Mouse (Mus musculus) forebrain, embryonic 15.5 days (tissue): ENCODE measurements at regions not wholly inside any gene's neighbourhood (a gene's known extent, or its start where the extent isn't known, plus 50 kb on each side); places are given as distances from the start of the nearest gene placed in this dataset.

Source experiments
- ATAC-seq: fragments of 200-750 bp; cut with Nextera tagmentation; replicated peaks from 2 replicates; pipeline ENCODE4 v1.8.0; 2017; ENCODE audit warnings: mild to moderate bottlenecking, moderate TSS enrichment, moderate library complexity
- H3K27ac ChIP-seq: fragments of 300-500 bp; sonication (generic); replicated peaks from 2 replicates; pipeline ENCODE4 v1.5.1; 2015; ENCODE audit warnings: mild to moderate bottlenecking, inconsistent platforms
- H3K27me3 ChIP-seq: fragments of 300-500 bp; sonication (generic); 2 replicates; pipeline ENCODE4 v1.6.1; 2015; ENCODE audit warnings: inconsistent platforms
- H3K36me3 ChIP-seq: fragments of 300-500 bp; sonication (generic); 2 replicates; pipeline ENCODE4 v1.6.1; 2015; ENCODE audit warnings: mild to moderate bottlenecking, inconsistent platforms
- H3K4me1 ChIP-seq: fragments of 300-500 bp; sonication (generic); 2 replicates; pipeline ENCODE4 v1.6.1; 2015; ENCODE audit warnings: inconsistent platforms
- H3K4me2 ChIP-seq: fragments of 300-500 bp; sonication (generic); replicated peaks from 2 replicates; pipeline ENCODE4 v1.6.1; 2015; ENCODE audit warnings: mild to moderate bottlenecking, inconsistent platforms
- H3K4me3 ChIP-seq: fragments of 300-500 bp; sonication (generic); 2 replicates; pipeline ENCODE4 v1.5.1; 2015; ENCODE audit warnings: mild to moderate bottlenecking, inconsistent platforms
- H3K9ac ChIP-seq: fragments of 300-500 bp; sonication (generic); replicated peaks from 2 replicates; pipeline ENCODE4 v1.6.1; 2015; ENCODE audit warnings: mild to moderate bottlenecking, inconsistent platforms
- H3K9me3 ChIP-seq: fragments of 300-500 bp; sonication (generic); 2 replicates; pipeline ENCODE4 v1.6.1; 2016; ENCODE audit warnings: inconsistent platforms
- WGBS: fragments of 180-500 bp; shearing (Covaris S2); methylation state at CpG from one replicate; pipeline ENCODE4 v1.1.7; 2015; ENCODE audit warnings: mixed read lengths; 5-methylcytosine and 5-hydroxymethylcytosine counted together

DNA sequence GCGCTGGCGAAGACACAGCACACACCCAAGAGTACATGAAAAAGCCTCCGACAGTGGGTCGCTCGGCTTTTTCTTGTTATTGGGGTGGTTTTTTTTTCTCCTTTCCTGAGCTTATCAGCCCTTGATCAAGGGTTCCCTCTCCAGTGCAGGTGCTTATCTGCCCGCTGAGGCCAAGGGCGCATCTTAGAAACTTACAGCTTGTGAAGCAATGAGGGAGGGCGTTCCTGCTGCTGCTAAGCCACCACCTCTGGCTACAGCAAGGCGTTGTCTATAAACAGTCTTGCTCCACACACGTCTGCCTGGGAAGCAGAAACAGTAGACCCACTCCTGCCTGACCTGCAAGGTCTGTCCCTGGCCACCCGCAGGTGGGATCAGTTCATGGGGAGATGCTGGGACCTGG lies 240.9 kb downstream of the 3110018I06Rik start:
- H3K9ac ChIP-seq: no peak overlapping the region
- no peaks in the 10 kb centered on the region for H3K36me3 ChIP-seq
- H3K9me3 ChIP-seq: no peaks in the 10 kb centered on the region
- H3K27me3 ChIP-seq: no peaks in the 10 kb centered on the region
- no peak overlapping the region for H3K27ac ChIP-seq
- ATAC-seq: no peak
- 90% methylated on average over 11 of the region's 11 CpGs for WGBS
- no peak overlapping the region for H3K4me2 ChIP-seq
- no peaks in the 10 kb centered on the region for H3K4me1 ChIP-seq
- H3K4me3 ChIP-seq: no peak overlapping the region

DNA sequence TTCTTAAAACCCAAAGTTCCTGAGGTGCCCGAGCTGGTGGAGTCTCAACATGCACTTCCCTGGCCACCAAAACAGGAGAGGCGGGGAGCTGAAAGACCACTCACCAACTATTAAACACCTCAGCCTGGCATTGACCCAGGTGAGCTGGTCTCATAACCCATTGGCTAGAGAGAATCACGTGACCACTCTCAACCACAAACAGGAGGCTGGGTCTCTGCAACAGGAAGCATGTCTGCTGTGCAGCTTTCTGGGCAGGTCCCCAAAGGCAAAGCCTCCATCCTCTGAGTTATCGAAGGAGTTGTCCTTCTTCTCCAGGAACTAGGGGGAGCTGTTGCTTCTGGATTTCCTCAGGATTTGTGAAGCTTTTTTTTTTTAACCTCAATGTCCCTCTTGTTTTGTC lies 242.5 kb downstream of the 3110018I06Rik start:
- no peak for ATAC-seq
- no peaks in the 10 kb centered on the region for H3K36me3 ChIP-seq
- H3K9me3 ChIP-seq: no peaks in the 10 kb centered on the region
- H3K27ac ChIP-seq: no peak overlapping the region
- no peaks in the 10 kb centered on the region for H3K27me3 ChIP-seq
- WGBS: 79% methylated on average over 4 of the region's 4 CpGs
- H3K4me1 ChIP-seq: no peaks in the 10 kb centered on the region
- H3K9ac ChIP-seq: no peak overlapping the region
- H3K4me3 ChIP-seq: no peak overlapping the region
- no peak overlapping the region for H3K4me2 ChIP-seq

DNA sequence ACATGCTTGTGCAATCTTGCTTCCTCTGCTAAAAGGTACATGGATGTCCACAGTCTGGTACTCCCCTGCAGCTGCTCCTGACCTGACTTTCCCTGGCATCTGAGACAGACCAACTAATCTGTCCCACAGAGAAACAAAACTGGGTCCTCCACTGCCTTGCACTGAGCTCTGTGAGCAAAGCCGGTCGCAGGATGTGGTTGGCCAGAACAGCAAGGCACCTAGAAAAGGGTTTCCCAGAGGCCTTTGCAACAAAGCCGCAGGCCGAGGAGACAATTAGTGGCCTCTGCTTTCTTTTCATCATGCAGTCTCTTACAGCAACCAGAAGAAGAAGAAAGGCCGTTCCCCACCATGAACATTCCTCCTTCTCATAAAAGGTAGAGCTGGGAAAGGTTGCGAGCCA lies 246.1 kb downstream of the 3110018I06Rik start:
- ATAC-seq: no peak
- 86% methylated on average over 6 of the region's 6 CpGs for WGBS
- Histone ChIP-seq H3K27me3 (no peaks in the 10 kb centered on the region), H3K4me2 (no peak overlapping the region), H3K36me3 (no peaks in the 10 kb centered on the region), H3K9me3 (no peaks in the 10 kb centered on the region), H3K4me1 (no peaks in the 10 kb centered on the region), H3K27ac (no peak overlapping the region), H3K4me3 (no peak overlapping the region), H3K9ac (no peak overlapping the region)

DNA sequence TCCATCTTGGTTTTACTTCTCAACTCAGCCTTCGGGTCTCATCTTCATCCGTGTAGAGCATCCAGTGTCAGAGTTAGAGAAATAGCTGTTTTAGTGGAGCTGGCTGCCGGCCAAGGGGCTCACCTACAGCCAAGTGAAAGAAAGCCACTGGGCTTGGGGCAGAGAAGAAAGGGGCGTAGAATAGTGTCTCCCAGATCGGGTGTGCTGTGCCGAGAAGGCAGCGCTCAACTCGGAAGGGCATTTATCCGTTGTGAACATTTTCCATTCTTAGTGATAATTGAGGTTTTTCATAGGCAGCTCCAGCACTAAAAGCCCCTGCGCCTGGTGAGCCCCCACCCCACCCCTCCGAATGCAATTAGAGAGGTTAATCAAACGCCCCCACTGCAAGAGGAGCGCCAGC lies 254.2 kb downstream of the 3110018I06Rik start:
- 17% methylated on average over 13 of the region's 13 CpGs for WGBS
- peak overlapping the region; percentile 2; the same call in 1 of the 2 replicates for H3K4me2 ChIP-seq

DNA sequence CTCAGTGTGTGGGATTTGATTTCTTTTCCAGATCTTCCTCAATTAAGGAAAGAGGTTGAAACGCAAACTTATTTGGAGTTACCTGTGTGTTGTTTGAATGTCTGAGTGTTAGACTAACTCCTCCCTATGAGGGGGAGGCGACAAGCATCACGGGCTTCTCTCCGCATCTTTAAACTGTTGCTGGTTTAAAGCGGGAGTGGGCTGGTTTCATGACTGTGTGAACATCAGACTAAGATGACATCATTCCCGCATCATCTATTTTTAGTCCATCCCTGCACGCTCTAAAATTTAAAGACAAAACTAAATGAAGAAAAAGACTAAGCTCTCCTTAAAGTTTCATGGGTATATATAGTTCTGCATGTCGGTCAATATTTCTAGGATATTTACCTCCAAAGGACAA lies 256.4 kb downstream of the 3110018I06Rik start:
- Histone ChIP-seq H3K27me3 (no peaks in the 10 kb centered on the region), H3K36me3 (no peaks in the 10 kb centered on the region), H3K27ac (no peak overlapping the region), H3K4me2 (no peak overlapping the region), H3K4me3 (no peak overlapping the region), H3K9me3 (no peaks in the 10 kb centered on the region), H3K4me1 (peaks cover 12% of the 10 kb centered on the region; the same call in 1 of the 2 replicates), H3K9ac (no peak overlapping the region)
- 91% methylated on average over 8 of the region's 8 CpGs for WGBS
- ATAC-seq: no peak

More for the DNA sequence above, 254.2 kb downstream of the 3110018I06Rik start:
- no peak for ATAC-seq
- no peak overlapping the region for H3K4me3 ChIP-seq
- no peaks in the 10 kb centered on the region for H3K27me3 ChIP-seq
- H3K4me1 ChIP-seq: peaks cover 12% of the 10 kb centered on the region; the same call in 1 of the 2 replicates
- no peak overlapping the region for H3K9ac ChIP-seq
- no peaks in the 10 kb centered on the region for H3K36me3 ChIP-seq
- no peaks in the 10 kb centered on the region for H3K9me3 ChIP-seq
- H3K27ac ChIP-seq: no peak overlapping the region

DNA sequence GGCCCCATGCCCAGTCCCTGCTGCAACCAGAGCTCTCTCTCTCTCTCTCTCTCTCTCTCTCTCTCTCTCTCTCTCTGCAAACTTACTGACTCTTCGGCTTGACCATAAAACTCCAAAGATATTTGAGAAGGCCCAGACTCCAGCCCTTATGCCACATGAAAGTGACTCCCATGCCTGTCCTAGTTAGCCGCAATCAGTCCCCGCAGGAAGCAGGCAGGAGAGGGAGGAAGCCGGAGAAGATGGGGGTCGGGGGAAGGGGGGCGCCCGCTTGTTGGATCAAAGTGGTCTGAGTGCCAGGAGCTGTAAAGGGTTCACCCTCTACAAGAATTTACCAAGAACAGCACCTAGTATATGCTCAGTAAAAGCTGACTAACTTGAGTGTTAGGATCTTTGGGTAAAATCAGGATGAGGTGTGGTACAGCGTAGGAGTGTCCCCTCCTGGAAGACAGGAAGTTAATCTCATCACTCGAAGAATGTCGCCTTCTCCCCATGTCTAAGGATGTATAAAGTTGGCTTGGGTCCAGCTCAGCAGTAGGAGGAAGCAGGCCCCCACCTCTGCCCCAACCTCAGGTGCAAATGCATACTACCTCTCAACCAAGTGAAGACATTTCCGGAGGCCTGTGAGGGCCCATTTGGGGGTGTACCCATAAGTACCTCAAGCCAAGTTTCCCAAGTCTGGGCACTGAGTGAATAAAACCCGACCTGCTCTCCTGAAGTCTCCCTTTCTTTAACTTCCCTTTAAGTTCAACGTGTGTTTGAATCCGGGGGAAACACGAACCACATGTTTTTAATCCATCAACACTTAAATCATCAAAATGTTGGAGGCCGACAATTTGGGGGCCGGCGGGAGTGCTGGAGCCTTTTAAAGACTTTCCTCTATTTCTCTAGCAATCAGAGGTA lies 254.7 kb downstream of the Bcl11b start:
- no peak for ATAC-seq
- peaks cover 9% of the 10 kb centered on the region for H3K4me1 ChIP-seq
- 86% methylated on average over 18 of the region's 18 CpGs for WGBS
- H3K27me3 ChIP-seq: no peaks in the 10 kb centered on the region
- H3K4me2 ChIP-seq: no peak overlapping the region
- no peaks in the 10 kb centered on the region for H3K9me3 ChIP-seq
- no peak overlapping the region for H3K9ac ChIP-seq
- no peak overlapping the region for H3K4me3 ChIP-seq
- no peak overlapping the region for H3K27ac ChIP-seq
- H3K36me3 ChIP-seq: no peaks in the 10 kb centered on the region

DNA sequence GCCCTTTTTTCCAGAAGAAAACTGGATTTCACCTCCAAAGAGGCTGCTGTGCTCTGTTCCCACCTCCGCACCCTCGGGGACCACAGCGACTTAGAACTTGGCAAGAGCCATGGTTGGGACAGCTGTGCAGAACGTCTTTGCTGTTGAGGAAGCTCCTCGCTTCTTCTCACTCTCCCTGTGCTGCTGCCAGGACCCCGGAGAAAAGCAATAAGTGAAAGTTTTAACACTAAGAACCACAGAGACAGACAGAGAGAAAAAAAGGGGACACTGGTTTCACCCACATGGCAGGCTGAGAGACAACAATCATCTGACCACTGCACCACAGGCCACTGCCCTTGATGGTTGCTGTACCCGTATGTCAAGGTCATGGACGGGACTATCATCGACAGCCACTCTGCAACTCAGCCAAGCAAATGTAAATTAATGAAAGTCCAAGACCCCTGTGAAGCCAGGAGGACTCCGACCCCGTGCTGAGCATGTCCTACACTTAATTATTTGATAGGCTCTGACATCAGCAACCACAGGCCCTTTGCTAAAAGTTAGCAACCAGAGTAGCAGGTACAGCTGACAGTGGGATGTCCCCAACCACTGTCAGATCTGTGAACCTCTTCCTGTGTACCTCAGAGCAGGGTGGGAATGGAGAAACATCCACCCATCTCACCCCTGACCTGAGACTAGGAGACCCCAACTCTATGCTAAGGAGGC lies 253.9 kb downstream of the Bcl11b start:
- H3K27ac ChIP-seq: no peak overlapping the region
- H3K9ac ChIP-seq: no peak overlapping the region
- WGBS: 82% methylated on average over 11 of the region's 11 CpGs
- H3K36me3 ChIP-seq: no peaks in the 10 kb centered on the region
- H3K27me3 ChIP-seq: no peaks in the 10 kb centered on the region
- H3K9me3 ChIP-seq: no peaks in the 10 kb centered on the region
- peaks cover 9% of the 10 kb centered on the region for H3K4me1 ChIP-seq
- ATAC-seq: no peak
- no peak overlapping the region for H3K4me3 ChIP-seq
- no peak overlapping the region for H3K4me2 ChIP-seq

DNA sequence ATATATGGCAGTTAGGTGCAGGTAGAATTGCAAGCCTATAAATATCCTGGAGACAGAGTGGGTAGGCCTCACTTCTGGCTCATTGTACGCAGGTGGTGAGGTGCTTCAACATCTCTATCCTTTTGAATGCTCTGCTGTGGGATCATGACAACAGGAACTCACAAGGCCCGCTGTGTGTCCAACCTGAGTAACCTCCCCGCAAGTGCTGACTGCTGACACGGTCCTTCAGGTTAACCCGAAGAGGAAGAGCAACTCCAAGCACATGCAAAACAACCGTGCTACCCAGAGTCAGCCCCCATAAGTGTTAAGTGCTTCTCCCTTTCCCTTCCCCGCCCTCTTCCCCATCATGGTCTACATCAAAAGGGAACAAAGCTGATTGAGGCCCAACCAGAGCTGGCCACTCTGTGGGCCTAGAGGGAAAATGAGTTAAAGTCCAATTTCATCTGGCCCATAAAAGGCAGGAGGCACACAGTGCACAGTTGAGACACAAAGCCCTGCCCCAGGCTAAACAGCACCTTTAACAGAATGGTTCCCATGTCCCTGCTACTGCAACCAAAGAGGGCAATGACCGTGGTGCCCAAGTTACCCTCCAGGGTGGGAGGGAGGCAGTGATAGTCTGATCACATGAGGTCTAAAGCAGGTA lies 253.0 kb downstream of the Bcl11b start:
- WGBS: 92% methylated on average over 8 of the region's 8 CpGs
- H3K4me3 ChIP-seq: no peak overlapping the region
- H3K4me2 ChIP-seq: no peak overlapping the region
- no peaks in the 10 kb centered on the region for H3K36me3 ChIP-seq
- no peaks in the 10 kb centered on the region for H3K27me3 ChIP-seq
- no peak overlapping the region for H3K27ac ChIP-seq
- H3K9ac ChIP-seq: no peak overlapping the region
- peaks cover 9% of the 10 kb centered on the region for H3K4me1 ChIP-seq
- no peaks in the 10 kb centered on the region for H3K9me3 ChIP-seq
- no peak for ATAC-seq

DNA sequence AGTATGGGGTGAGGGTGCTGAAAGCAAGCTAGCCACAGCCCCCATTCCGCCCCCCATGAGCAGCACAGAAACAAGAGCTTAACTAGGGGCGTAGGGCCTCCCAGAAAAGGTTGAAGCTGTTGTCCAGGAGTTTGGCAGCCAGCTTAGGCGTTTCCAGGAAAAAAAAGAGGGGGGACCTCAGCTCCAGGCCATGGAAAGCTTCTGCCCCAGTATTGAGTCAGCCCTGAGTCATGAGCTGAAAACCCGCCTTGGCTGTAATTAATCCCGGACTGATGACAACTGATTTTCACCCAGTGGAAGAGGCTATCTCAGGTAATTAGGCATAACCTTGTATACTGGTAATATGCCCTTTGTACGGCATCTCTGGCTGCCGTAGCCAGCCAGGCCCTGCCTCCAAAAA lies 251.3 kb downstream of the Bcl11b start:
- peaks cover 9% of the 10 kb centered on the region for H3K4me1 ChIP-seq
- H3K9me3 ChIP-seq: no peaks in the 10 kb centered on the region
- H3K4me2 ChIP-seq: no peak overlapping the region
- no peak overlapping the region for H3K4me3 ChIP-seq
- ATAC-seq: no peak
- 41% methylated on average over 7 of the region's 7 CpGs for WGBS
- H3K9ac ChIP-seq: no peak overlapping the region
- H3K27ac ChIP-seq: no peak overlapping the region
- no peaks in the 10 kb centered on the region for H3K27me3 ChIP-seq
- H3K36me3 ChIP-seq: no peaks in the 10 kb centered on the region

DNA sequence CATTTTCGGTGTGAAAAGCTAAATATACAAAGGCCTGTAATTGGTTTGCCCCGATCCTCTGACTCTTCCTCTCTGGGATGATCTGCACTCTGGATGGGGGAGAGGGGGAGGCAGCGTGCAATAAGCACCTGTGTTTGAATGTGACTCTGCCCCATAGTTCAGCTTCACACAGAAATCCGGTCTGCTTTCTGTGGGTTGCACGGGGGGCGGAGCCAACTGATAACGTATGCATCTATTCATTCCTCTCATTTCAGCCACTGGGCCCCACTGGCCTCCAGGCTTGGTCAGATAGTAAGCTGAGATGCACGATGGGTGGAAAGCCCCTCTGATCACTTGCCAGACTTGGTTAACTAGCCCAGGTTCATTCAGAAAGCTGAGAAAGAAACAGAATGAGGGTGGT lies 250.8 kb downstream of the Bcl11b start:
- Histone ChIP-seq H3K9ac (no peak overlapping the region), H3K4me1 (peaks cover 10% of the 10 kb centered on the region), H3K36me3 (no peaks in the 10 kb centered on the region), H3K27me3 (no peaks in the 10 kb centered on the region), H3K4me2 (no peak overlapping the region), H3K9me3 (no peaks in the 10 kb centered on the region), H3K4me3 (no peak overlapping the region), H3K27ac (no peak overlapping the region)
- WGBS: 11% methylated on average over 8 of the region's 8 CpGs
- ATAC-seq: no peak

DNA sequence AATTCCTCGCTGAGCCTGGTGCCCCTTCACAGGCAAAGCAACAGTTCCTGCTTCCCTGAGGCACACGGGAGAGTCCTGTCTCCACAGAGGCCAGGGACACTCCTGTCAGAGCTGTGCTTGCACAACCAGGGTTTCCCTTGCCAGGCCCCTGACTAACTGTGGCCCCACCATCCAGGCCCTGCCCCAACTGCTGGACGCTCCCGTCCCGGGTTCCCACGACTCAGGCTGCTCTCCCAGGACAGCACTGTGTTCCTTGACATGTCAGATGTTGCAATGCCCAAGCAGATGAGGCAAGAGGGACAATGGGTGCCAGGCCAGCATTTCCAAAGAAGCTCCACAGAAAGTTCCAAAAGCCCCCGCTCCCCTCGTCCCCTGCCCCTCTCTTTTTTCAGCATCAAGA lies 250.4 kb downstream of the Bcl11b start:
- H3K27me3 ChIP-seq: no peaks in the 10 kb centered on the region
- peaks cover 14% of the 10 kb centered on the region for H3K4me1 ChIP-seq
- H3K4me3 ChIP-seq: no peak overlapping the region
- no peak overlapping the region for H3K27ac ChIP-seq
- H3K4me2 ChIP-seq: no peak overlapping the region
- no peaks in the 10 kb centered on the region for H3K36me3 ChIP-seq
- H3K9ac ChIP-seq: no peak overlapping the region
- 41% methylated on average over 8 of the region's 8 CpGs for WGBS
- H3K9me3 ChIP-seq: no peaks in the 10 kb centered on the region
- no peak for ATAC-seq

DNA sequence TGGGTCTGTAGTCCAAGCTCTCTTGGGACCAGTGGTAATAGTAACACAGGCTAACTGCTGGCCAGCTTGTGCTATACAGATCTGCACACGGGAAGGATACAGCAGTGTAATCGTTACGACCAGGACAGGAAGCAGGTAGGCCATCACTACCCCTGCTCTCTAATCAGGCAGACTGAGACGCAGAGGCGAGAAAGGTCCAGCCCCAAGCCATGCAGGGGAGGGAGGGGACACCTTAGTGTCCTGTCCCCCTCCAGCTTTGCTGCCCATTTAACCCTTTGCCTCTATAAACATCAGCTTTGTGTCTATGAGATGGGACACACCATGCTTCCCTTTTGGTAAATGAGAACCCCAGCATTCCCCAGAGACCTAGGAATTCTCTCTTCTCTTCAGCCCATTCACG lies 249.9 kb downstream of the Bcl11b start:
- H3K4me3 ChIP-seq: no peak overlapping the region
- no peaks in the 10 kb centered on the region for H3K27me3 ChIP-seq
- 72% methylated on average over 6 of the region's 6 CpGs for WGBS
- H3K36me3 ChIP-seq: no peaks in the 10 kb centered on the region
- no peaks in the 10 kb centered on the region for H3K9me3 ChIP-seq
- H3K27ac ChIP-seq: no peak overlapping the region
- peaks cover 19% of the 10 kb centered on the region for H3K4me1 ChIP-seq
- no peak overlapping the region for H3K4me2 ChIP-seq
- no peak overlapping the region for H3K9ac ChIP-seq
- no peak for ATAC-seq
